Mouse (Mus musculus) megakaryocyte, embryonic 14.5 days (primary cell): ENCODE results near the gene Ptpn12.

Experiments used
- FLI1 ChIP-seq: IDR thresholded peaks from 2 replicates; pipeline ENCODE4 v1.6.1; 2012; ENCODE audit warnings: low read length, inconsistent platforms, mixed read lengths
- GATA1 ChIP-seq: IDR thresholded peaks from 3 replicates; pipeline ENCODE4 v1.6.1; 2012; ENCODE audit warnings: mixed read lengths, low read length, inconsistent platforms, borderline replicate concordance

GRCm38 (mm10) chr5:21055820-21056531, at the start of gene Ptpn12:
- TF ChIP-seq GATA1 (no peak), FLI1 (no peak)
